In genomic region chrX:73948647-73949046, GRCm38 (mm10) we compare ENCODE assay signal across 9 mouse cellular contexts. TPM values are rescaled to one million over a fixed set of nuclear protein-coding genes. Genes with fewer than 3 reads are reported as not detected.
DNase-seq lines count a peak whose midpoint lies in the region; ATAC-seq and TF ChIP-seq lines count a peak whose summit lies in the region.
"Had no signal": no experiment of that assay in that cellular context is flagged by ENCODE, and none has a peak within 500 bp of the region (broad histone marks: within the 10 kb centered on the region; RNA-seq: fewer than 3 reads in every experiment).

No protein-coding gene starts in this region.

- no peak overlapping the region; the same call in 1 of the 2 replicates for H3K27ac ChIP-seq in forebrain, postnatal 0 days (ENCODE audit: low read depth, low read length)
- no peak overlapping the region for H3K27ac ChIP-seq in intestine, embryonic 16.5 days (ENCODE audit: low read length)
- no peak overlapping the region for H3K27ac ChIP-seq in limb, embryonic 13.5 days
- H3K27ac ChIP-seq in midbrain, embryonic 14.5 days (replicated peaks; ENCODE audit: low read depth, low read length): no peak overlapping the region
- no peak overlapping the region for H3K27ac ChIP-seq in stomach, embryonic 14.5 days (ENCODE audit: low read length)
- H3K27ac ChIP-seq: embryonic facial prominence, embryonic 15.5 days had no signal

- H3K4me1 ChIP-seq in forebrain, postnatal 0 days (ENCODE audit: insufficient read depth): no peaks in the 10 kb centered on the region
- no peaks in the 10 kb centered on the region for H3K4me1 ChIP-seq in intestine, embryonic 16.5 days (ENCODE audit: control insufficient read depth, insufficient read depth, low read length)
- no peaks in the 10 kb centered on the region for H3K4me1 ChIP-seq in limb, embryonic 13.5 days
- H3K4me1 ChIP-seq in midbrain, embryonic 14.5 days (ENCODE audit: control insufficient read depth, insufficient read depth, low read length): no peaks in the 10 kb centered on the region
- no peaks in the 10 kb centered on the region for H3K4me1 ChIP-seq in stomach, embryonic 14.5 days (ENCODE audit: control insufficient read depth, insufficient read depth, low read length)
- H3K4me1 ChIP-seq: embryonic facial prominence, embryonic 15.5 days had no signal

- H3K4me2 ChIP-seq in forebrain, postnatal 0 days (ENCODE audit: low read depth): no peak overlapping the region
- no peak overlapping the region for H3K4me2 ChIP-seq in intestine, embryonic 16.5 days (ENCODE audit: low read depth, low read length)
- no peak overlapping the region for H3K4me2 ChIP-seq in limb, embryonic 13.5 days (replicated peaks)
- H3K4me2 ChIP-seq in midbrain, embryonic 14.5 days (ENCODE audit: low read length): no peak overlapping the region
- H3K4me2 ChIP-seq in stomach, embryonic 14.5 days (replicated peaks; ENCODE audit: low read depth, low read length): no peak overlapping the region
- H3K4me2 ChIP-seq: embryonic facial prominence, embryonic 15.5 days had no signal

- peak; percentile 71 for ATAC-seq in forebrain, postnatal 0 days
- peak; percentile 54 for ATAC-seq in intestine, embryonic 16.5 days
- ATAC-seq in limb, embryonic 13.5 days (ENCODE audit: low FRiP score, low read depth): peak; percentile 35; the same call in 1 of the 2 replicates
- ATAC-seq in midbrain, embryonic 14.5 days (ENCODE audit: low FRiP score, low TSS enrichment): peak; percentile 61; the same call in 1 of the 2 replicates
- ATAC-seq in stomach, embryonic 14.5 days (ENCODE audit: insufficient number of reproducible peaks, insufficient read depth, low FRiP score, low read depth): peak; percentile 21; the same call in 1 of the 2 replicates

- peaks cover 75% of the 10 kb centered on the region for H3K36me3 ChIP-seq in forebrain, postnatal 0 days (ENCODE audit: insufficient read depth)
- peaks cover 5% of the 10 kb centered on the region; the same call in 1 of the 2 replicates for H3K36me3 ChIP-seq in intestine, embryonic 16.5 days (ENCODE audit: control insufficient read depth, insufficient read depth, low read length)
- peaks cover 94% of the 10 kb centered on the region for H3K36me3 ChIP-seq in limb, embryonic 13.5 days
- H3K36me3 ChIP-seq in midbrain, embryonic 14.5 days (ENCODE audit: control insufficient read depth, insufficient read depth, low read length): peaks cover 99% of the 10 kb centered on the region
- H3K36me3 ChIP-seq in stomach, embryonic 14.5 days (ENCODE audit: control insufficient read depth, insufficient read depth, low read length): peaks cover 58% of the 10 kb centered on the region

- no peak overlapping the region for H3K9ac ChIP-seq in forebrain, postnatal 0 days
- H3K9ac ChIP-seq in intestine, embryonic 16.5 days (ENCODE audit: low read depth, low read length): no peak overlapping the region
- H3K9ac ChIP-seq in limb, embryonic 13.5 days: no peak overlapping the region
- H3K9ac ChIP-seq in midbrain, embryonic 14.5 days (replicated peaks; ENCODE audit: low read length): no peak overlapping the region
- H3K9ac ChIP-seq in stomach, embryonic 14.5 days (replicated peaks; ENCODE audit: low read depth, low read length): no peak overlapping the region
- H3K9ac ChIP-seq: embryonic facial prominence, embryonic 15.5 days had no signal

- no peak overlapping the region for H3K4me3 ChIP-seq in forebrain, postnatal 0 days (ENCODE audit: low read depth, low read length)
- no peak overlapping the region for H3K4me3 ChIP-seq in intestine, embryonic 16.5 days (ENCODE audit: low read length)
- H3K4me3 ChIP-seq in limb, embryonic 13.5 days: no peak overlapping the region
- no peak overlapping the region for H3K4me3 ChIP-seq in midbrain, embryonic 14.5 days (replicated peaks; ENCODE audit: low read depth, low read length)
- H3K4me3 ChIP-seq in stomach, embryonic 14.5 days (ENCODE audit: low read depth, low read length): no peak overlapping the region
- H3K4me3 ChIP-seq: embryonic facial prominence, embryonic 15.5 days had no signal

- TF ChIP-seq CTCF in forebrain, postnatal 0 days (IDR thresholded peaks at IDR 0.05; ENCODE audit: low read depth): peak; percentile 79

- DNase-seq in urinary bladder, postnatal 14 days (ENCODE audit: low spot score): peak; percentile 50
- no peak for DNase-seq in urinary bladder, postnatal 10 days (ENCODE audit: low spot score)
- DNase-seq in cerebellum, adult 11-12 months: peak; percentile 55
- peak; percentile 80 for DNase-seq in forebrain, postnatal 0 days
- peak; percentile 84 for DNase-seq in midbrain, embryonic 14.5 days

- H3K9me3 ChIP-seq in forebrain, postnatal 0 days (ENCODE audit: low read length): no peaks in the 10 kb centered on the region
- no peaks in the 10 kb centered on the region for H3K9me3 ChIP-seq in intestine, embryonic 16.5 days (ENCODE audit: control insufficient read depth, low read length)
- no peaks in the 10 kb centered on the region for H3K9me3 ChIP-seq in limb, embryonic 13.5 days
- H3K9me3 ChIP-seq in midbrain, embryonic 14.5 days (ENCODE audit: control insufficient read depth, low read length): no peaks in the 10 kb centered on the region
- H3K9me3 ChIP-seq in stomach, embryonic 14.5 days (ENCODE audit: control insufficient read depth, low read depth, low read length): no peaks in the 10 kb centered on the region
- H3K9me3 ChIP-seq: embryonic facial prominence, embryonic 15.5 days had no signal

- WGBS in forebrain, postnatal 0 days: 32% methylated on average over 4 of the region's 4 CpGs
- 25% methylated on average over 4 of the region's 4 CpGs for WGBS in intestine, embryonic 16.5 days
- WGBS in limb, embryonic 13.5 days: 27% methylated on average over 4 of the region's 4 CpGs
- WGBS in midbrain, embryonic 14.5 days: 29% methylated on average over 4 of the region's 4 CpGs
- WGBS in stomach, embryonic 14.5 days: 36% methylated on average over 4 of the region's 4 CpGs

- H3K27me3 ChIP-seq in forebrain, postnatal 0 days (ENCODE audit: insufficient read depth, low read length): no peaks in the 10 kb centered on the region
- H3K27me3 ChIP-seq in intestine, embryonic 16.5 days (replicated peaks; ENCODE audit: control insufficient read depth, insufficient read depth, low read length): no peaks in the 10 kb centered on the region
- H3K27me3 ChIP-seq in limb, embryonic 13.5 days: no peaks in the 10 kb centered on the region
- H3K27me3 ChIP-seq in midbrain, embryonic 14.5 days (ENCODE audit: control insufficient read depth, insufficient read depth, low read length): no peaks in the 10 kb centered on the region
- H3K27me3 ChIP-seq in stomach, embryonic 14.5 days (ENCODE audit: control insufficient read depth, insufficient read depth, low read length): no peaks in the 10 kb centered on the region
- H3K27me3 ChIP-seq: embryonic facial prominence, embryonic 15.5 days had no signal

RNA-seq across cellular contexts. Expression of gene Hcfc1, which starts 17.5 kb away (rescaled TPM):
- 69.7 and 102 TPM in 2 replicates for total RNA-seq in forebrain, postnatal 0 days (2014; rRNA removed)
- 23.1 and 30.8 TPM in 2 replicates for polyA plus RNA-seq in forebrain, postnatal 0 days (2015; fragmentation: Nextera tagmentation; extraction: Ambion mirVana)
- 33.8 and 34.2 TPM in 2 replicates for polyA plus RNA-seq in intestine, embryonic 16.5 days (2015; fragmentation: Nextera tagmentation; extraction: Ambion mirVana)
- 62.0 and 64.6 TPM in 2 replicates for polyA plus RNA-seq in limb, embryonic 13.5 days (2015; fragmentation: Nextera tagmentation; extraction: Ambion mirVana)
- polyA plus RNA-seq in midbrain, embryonic 14.5 days (2014; fragmentation: Nextera tagmentation; extraction: Ambion mirVana): 61.5 and 73.2 TPM in 2 replicates
- polyA plus RNA-seq in stomach, embryonic 14.5 days (2014; fragmentation: Nextera tagmentation; extraction: Ambion mirVana): 73.9 and 80.1 TPM in 2 replicates

RNA-seq across cellular contexts. Expression of gene Renbp, which starts 18.0 kb away (rescaled TPM):
- total RNA-seq in forebrain, postnatal 0 days (2014; rRNA removed): 4.9 and 13.1 TPM in 2 replicates
- polyA plus RNA-seq in forebrain, postnatal 0 days (2015; fragmentation: Nextera tagmentation; extraction: Ambion mirVana): 11.7 and 12.4 TPM in 2 replicates
- polyA plus RNA-seq in intestine, embryonic 16.5 days (2015; fragmentation: Nextera tagmentation; extraction: Ambion mirVana): 351 and 523 TPM in 2 replicates
- polyA plus RNA-seq in limb, embryonic 13.5 days (2015; fragmentation: Nextera tagmentation; extraction: Ambion mirVana): 29.7 and 32.3 TPM in 2 replicates
- 3.0 and 11.1 TPM in 2 replicates for polyA plus RNA-seq in midbrain, embryonic 14.5 days (2014; fragmentation: Nextera tagmentation; extraction: Ambion mirVana)
- 38.6 and 43.9 TPM in 2 replicates for polyA plus RNA-seq in stomach, embryonic 14.5 days (2014; fragmentation: Nextera tagmentation; extraction: Ambion mirVana)

RNA-seq across cellular contexts. Expression of gene Naa10, which starts 26.9 kb away (rescaled TPM):
- total RNA-seq in forebrain, postnatal 0 days (2014; rRNA removed): 68.9 and 71.2 TPM in 2 replicates
- polyA plus RNA-seq in forebrain, postnatal 0 days (2015; fragmentation: Nextera tagmentation; extraction: Ambion mirVana): 92.1 and 100 TPM in 2 replicates
- polyA plus RNA-seq in intestine, embryonic 16.5 days (2015; fragmentation: Nextera tagmentation; extraction: Ambion mirVana): 170 and 184 TPM in 2 replicates
- 138 and 139 TPM in 2 replicates for polyA plus RNA-seq in limb, embryonic 13.5 days (2015; fragmentation: Nextera tagmentation; extraction: Ambion mirVana)
- polyA plus RNA-seq in midbrain, embryonic 14.5 days (2014; fragmentation: Nextera tagmentation; extraction: Ambion mirVana): 82.2 and 89.0 TPM in 2 replicates
- 126 and 137 TPM in 2 replicates for polyA plus RNA-seq in stomach, embryonic 14.5 days (2014; fragmentation: Nextera tagmentation; extraction: Ambion mirVana)

RNA-seq across cellular contexts. Expression of gene Arhgap4, which starts 27.0 kb away (rescaled TPM):
- total RNA-seq in forebrain, postnatal 0 days (2014; rRNA removed): 2.0 and 4.8 TPM in 2 replicates
- 1.1 and 1.6 TPM in 2 replicates for polyA plus RNA-seq in forebrain, postnatal 0 days (2015; fragmentation: Nextera tagmentation; extraction: Ambion mirVana)
- polyA plus RNA-seq in intestine, embryonic 16.5 days (2015; fragmentation: Nextera tagmentation; extraction: Ambion mirVana): 5.7 and 6.8 TPM in 2 replicates
- 3.0 and 3.9 TPM in 2 replicates for polyA plus RNA-seq in limb, embryonic 13.5 days (2015; fragmentation: Nextera tagmentation; extraction: Ambion mirVana)
- polyA plus RNA-seq in midbrain, embryonic 14.5 days (2014; fragmentation: Nextera tagmentation; extraction: Ambion mirVana): 1.8 and 2.1 TPM in 2 replicates
- 3.0 and 3.2 TPM in 2 replicates for polyA plus RNA-seq in stomach, embryonic 14.5 days (2014; fragmentation: Nextera tagmentation; extraction: Ambion mirVana)

RNA-seq across cellular contexts. Expression of gene L1cam, which starts 52.7 kb away (rescaled TPM):
- 225 and 256 TPM in 2 replicates for total RNA-seq in forebrain, postnatal 0 days (2014; rRNA removed)
- 75.9 and 100 TPM in 2 replicates for polyA plus RNA-seq in forebrain, postnatal 0 days (2015; fragmentation: Nextera tagmentation; extraction: Ambion mirVana)
- 6.9 and 8.8 TPM in 2 replicates for polyA plus RNA-seq in intestine, embryonic 16.5 days (2015; fragmentation: Nextera tagmentation; extraction: Ambion mirVana)
- polyA plus RNA-seq in limb, embryonic 13.5 days (2015; fragmentation: Nextera tagmentation; extraction: Ambion mirVana): 2.0 and 2.6 TPM in 2 replicates
- polyA plus RNA-seq in midbrain, embryonic 14.5 days (2014; fragmentation: Nextera tagmentation; extraction: Ambion mirVana): 84.0 and 103 TPM in 2 replicates
- 12.1 and 13.5 TPM in 2 replicates for polyA plus RNA-seq in stomach, embryonic 14.5 days (2014; fragmentation: Nextera tagmentation; extraction: Ambion mirVana)

Comparison
In these comparisons a context has a peak if more than half of its experiments do, and no peak if none do; other contexts are left out.
1. ATAC-seq: peak in every context shown above with its lines; median percentile 71 in forebrain, postnatal 0 days; 61 in midbrain, embryonic 14.5 days; 54 in intestine, embryonic 16.5 days; 35 in limb, embryonic 13.5 days; 21 in stomach, embryonic 14.5 days.